Mouse (Mus musculus) urinary bladder, postnatal 10 days (tissue): ENCODE results near the gene 4833439L19Rik.

ENCODE experiments used
- DNase-seq: peaks from one replicate; pipeline ENCODE4 v3.0.0; 2022; ENCODE audit warnings: low spot score

Gene 4833439L19Rik

DNA sequence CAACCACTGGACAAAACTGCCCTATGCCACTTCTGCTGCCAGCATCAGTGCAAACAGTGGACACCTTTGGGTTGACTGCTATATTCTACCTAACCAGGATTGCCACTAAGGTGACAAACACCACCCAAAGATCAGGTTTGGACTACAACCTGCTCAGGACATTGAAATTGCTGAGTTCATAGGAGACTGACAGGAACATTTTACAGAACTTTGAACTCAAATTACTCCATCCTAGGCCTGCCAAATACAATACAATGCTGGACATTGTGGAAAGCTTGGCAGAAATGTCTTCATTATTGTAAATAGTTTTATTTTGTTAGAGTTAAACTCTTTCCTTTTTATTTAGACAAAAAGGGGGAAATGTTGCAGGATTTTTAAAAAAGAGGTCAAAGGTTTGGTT lies 44.1 kb downstream of the 4833439L19Rik start:
- no peak for DNase-seq

DNA sequence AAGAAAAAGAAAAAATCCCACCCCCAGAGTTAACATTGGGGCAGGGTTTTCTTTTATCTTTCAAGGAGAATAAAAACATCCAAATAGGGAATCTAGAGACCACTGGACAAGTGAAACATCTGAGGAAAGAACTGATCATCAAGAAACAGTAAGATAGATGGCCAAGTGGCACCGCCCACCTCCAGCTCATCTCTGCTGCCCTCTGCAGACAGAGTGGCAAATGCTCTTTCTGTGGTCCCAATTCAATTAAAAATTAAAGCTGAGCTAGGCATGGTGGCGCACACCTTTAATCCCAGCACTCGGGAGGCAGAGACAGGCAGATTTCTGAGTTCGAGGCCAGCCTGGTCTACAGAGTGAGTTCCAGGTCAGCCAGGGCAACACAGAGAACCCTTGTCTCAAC lies 45.0 kb downstream of the 4833439L19Rik start:
- DNase-seq, result no peak

DNA sequence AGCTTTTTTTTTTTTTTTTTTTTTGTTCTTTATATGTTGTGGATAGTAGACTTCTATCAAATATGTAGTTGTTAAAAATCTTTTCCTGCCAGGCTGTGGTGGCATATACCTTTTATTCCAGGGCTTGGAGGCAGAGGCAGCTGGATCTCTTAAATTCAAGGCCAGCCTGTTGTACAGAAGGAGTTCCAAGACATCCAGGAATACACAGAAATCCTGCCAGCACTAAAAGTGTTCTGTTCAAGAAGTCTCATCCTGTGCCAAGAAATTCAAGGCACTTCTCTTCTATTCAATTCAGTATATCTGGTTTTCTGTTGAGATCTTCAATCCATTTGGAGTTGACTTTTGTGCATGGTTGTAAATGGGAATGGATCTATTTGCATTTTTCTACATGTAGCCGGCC lies 59.3 kb downstream of the 4833439L19Rik start:
- no peak for DNase-seq

DNA sequence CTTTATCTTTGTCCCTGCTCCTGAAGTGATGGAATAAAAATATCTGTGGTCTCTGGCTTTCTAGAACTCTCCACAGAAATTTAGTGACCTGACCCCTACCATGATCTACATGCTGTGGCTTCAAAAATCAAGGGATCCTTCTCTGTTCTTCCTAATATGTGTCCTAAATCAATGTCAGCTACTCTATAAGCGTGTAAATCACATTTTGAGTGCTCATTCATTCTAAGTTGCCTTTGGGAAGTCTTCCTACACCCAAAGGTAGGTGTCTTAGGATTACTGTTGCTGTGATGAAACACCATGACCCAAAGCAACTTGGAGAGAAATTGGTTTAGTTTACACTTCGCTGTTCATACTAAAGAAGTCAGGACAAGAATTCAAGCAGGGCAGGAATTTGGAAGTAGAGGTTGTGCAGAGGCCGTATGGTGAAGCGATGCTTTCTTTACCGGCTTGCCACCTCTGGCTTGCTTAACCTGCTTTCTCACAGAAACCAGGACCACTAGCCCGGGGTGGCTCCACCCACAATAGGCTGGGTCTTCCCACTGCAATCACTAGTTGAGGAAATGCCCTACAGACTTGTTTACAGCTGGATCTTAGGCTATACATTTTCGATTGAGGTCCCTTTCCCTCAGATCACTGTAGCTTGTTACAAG lies 60.5 kb downstream of the 4833439L19Rik start:
- DNase-seq, result no peak

DNA sequence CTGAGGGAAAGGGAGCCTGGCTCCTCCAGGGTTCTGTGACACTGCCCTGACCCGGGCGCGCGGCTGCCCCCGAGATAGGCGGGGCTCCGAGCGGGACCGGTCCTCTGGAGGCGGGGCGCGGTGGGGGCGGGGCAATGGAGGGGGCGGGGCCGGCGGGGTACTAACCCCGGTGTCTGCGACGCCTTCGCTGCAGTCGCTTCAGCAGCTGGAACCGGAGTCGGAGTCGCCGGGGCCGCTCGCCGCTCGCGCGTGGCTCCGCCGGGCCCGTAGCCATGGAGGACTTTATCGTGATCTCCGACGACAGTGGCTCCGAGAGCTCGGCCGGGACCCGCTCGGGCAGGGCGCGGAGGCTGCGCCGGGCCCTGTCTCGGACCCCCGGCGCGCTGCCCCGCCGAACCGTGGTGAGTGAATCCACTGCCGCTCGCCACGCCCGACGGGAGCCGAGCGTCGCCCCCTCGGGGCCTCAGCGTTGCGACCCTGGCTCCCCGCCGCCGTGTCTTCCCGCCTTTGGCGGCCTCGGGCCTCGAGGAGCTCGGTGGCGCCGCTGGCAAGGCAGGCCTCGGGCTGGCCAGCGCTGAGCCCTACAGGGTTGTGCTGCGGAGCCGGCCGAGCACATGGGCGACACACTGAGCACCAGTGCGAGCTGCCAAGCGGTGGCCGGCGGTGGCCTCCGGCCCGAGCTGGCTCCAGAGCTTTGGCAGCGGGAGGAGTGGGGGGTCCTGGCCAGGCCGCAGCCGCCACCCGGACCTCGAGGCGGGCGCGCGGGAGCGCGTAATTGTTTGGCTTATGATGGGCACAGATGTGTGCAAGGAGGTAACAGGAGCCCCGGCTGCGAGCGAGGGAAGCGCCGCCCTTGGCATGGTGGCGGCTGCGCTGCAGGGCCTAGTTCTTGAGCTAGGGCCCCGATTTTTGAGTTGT lies 61.4 kb downstream of the 4833439L19Rik start, which contains the start of gene Simc1:
Gene Simc1 (plus strand): TSS at position 176 of the 918 bp plus-strand sequence.
- no peak for DNase-seq

DNA sequence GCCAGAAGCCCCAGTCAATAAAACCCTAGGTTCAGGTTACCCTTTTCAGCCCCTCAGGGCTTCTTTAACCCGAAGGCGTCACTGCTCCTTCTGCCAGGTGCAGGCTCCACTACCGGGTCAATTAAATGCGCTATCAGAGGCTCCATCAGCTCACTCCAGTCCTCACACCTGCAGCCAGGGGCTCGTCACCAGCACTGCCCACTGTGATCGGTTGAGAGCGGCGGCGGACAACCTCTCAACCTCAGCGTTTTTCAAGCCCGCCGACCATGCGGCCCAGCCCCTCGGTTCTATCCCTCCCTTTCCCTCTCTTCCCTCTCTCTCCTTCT lies 62.0 kb downstream of the 4833439L19Rik start:
- no peak for DNase-seq

DNA sequence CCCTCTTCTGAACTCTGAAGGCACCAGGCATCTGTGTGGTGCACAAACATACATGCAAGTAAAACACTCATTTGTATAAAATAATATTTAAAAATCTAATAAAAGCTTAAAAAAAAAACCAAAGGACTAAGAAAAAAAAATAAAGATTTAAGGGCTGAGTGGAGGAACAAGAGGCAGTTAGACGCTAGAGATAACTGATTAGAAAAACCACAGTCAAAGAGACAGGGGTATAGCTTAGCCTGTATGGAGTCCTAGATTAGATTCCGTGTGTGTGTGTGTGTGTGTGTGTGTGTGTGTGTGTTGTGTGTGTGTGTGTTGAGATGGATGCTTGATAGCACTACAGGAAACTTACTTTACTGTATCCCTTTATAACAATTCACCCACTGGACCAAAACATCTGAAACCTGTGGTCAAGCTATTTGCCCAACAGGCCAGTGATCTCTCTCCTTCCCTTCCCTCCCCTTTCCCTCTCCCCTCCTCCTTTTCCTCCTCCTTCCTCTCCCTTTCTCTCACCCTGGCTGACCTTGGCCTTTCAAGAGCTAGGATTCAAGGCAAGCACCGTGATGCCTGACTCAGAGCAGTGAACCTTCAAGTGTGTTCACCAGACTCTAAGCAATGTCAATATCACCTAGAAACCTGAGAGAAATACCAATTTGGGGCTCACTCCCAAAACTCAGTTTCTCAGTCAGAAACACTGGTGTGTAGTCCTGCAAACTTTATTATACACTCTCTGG lies 63.1 kb downstream of the 4833439L19Rik start:
- no peak for DNase-seq

DNA sequence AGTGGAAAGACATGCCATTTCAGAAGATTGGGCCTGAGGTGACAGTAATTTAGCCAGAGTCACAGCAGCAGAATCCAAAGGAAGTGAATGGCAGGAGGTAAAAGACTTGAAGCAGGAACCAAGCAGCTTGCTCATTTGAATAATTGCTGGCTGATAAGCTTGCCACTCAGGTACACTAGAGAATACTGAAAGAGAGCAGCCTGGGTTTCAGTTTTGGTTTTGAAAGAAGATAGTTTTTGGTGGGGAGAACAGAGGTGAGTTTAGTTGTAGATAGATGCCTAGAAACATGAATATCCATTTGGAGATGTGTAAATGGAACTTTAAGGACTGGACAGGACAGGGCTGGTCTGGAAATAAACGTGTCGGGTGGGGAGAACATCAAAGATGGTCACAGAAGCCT lies 63.9 kb downstream of the 4833439L19Rik start:
- no peak for DNase-seq
